Comparison of ENCODE assay signal across 26 mouse cellular contexts in genomic region chr19:46714234-46714633, GRCm38 (mm10). TPM values are rescaled to one million over a fixed set of nuclear protein-coding genes. Genes with fewer than 3 reads are reported as not detected.
"Had no signal": no experiment of that assay in that cellular context is flagged by ENCODE, and none has a peak within 500 bp of the region (broad histone marks: within the 10 kb centered on the region; RNA-seq: fewer than 3 reads in every experiment).

No protein-coding gene starts in this region.

- H3K9ac ChIP-seq: heart, embryonic 13.5 days; heart, embryonic 15.5 days; hindbrain, embryonic 13.5 days; hindbrain, embryonic 15.5 days; limb, embryonic 13.5 days; limb, embryonic 15.5 days; liver, embryonic 13.5 days; liver, embryonic 15.5 days had no signal

- H3K9me3 ChIP-seq: heart, embryonic 15.5 days; hindbrain, embryonic 15.5 days; limb, embryonic 15.5 days; liver, embryonic 13.5 days; liver, embryonic 15.5 days had no signal

- DNase-seq: gastrocnemius, postnatal 14 days; gastrocnemius, postnatal 36 days; heart, adult 11 months; heart, adult 2 months; heart, postnatal 14 days; heart, postnatal 36 days; kidney, adult 11 months; kidney, postnatal 14 days; layer of hippocampus, adult 9-11 months; layer of hippocampus, postnatal 36 days; left cerebral cortex, postnatal 4 days; liver, embryonic 13.5 days had no signal

- H3K4me2 ChIP-seq: heart, embryonic 11.5 days; heart, embryonic 13.5 days; heart, embryonic 15.5 days; hindbrain, embryonic 13.5 days; hindbrain, embryonic 15.5 days; limb, embryonic 13.5 days; limb, embryonic 15.5 days; liver, embryonic 13.5 days; liver, embryonic 15.5 days had no signal

- H3K4me3 ChIP-seq: heart, adult 2 months; heart, embryonic 13.5 days; heart, embryonic 15.5 days; hindbrain, embryonic 13.5 days; hindbrain, embryonic 15.5 days; limb, embryonic 13.5 days; limb, embryonic 15.5 days; liver, embryonic 13.5 days; liver, embryonic 15.5 days had no signal

- H3K27me3 ChIP-seq: heart, embryonic 13.5 days; heart, embryonic 15.5 days; hindbrain, embryonic 13.5 days; hindbrain, embryonic 15.5 days; limb, embryonic 13.5 days; limb, embryonic 15.5 days; liver, embryonic 13.5 days; liver, embryonic 15.5 days had no signal

- H3K4me1 ChIP-seq: heart, embryonic 13.5 days; heart, embryonic 15.5 days; hindbrain, embryonic 13.5 days; hindbrain, embryonic 15.5 days; limb, embryonic 13.5 days; limb, embryonic 15.5 days; liver, embryonic 13.5 days had no signal

- ATAC-seq: hindbrain, postnatal 0 days; intestine, embryonic 16.5 days had no signal

- H3K27ac ChIP-seq: heart, adult 2 months; heart, embryonic 13.5 days; heart, embryonic 15.5 days; hindbrain, embryonic 13.5 days; hindbrain, embryonic 15.5 days; hindbrain, postnatal 0 days; kidney, postnatal 0 days; limb, embryonic 13.5 days; limb, embryonic 15.5 days; liver, embryonic 13.5 days; liver, embryonic 15.5 days had no signal

RNA-seq across cellular contexts. Expression of gene Cyp17a1, which starts 41.3 kb away (rescaled TPM):
- polyA plus RNA-seq: hindbrain, embryonic 13.5 days; hindbrain, embryonic 15.5 days; hindbrain, postnatal 0 days; intestine, embryonic 14.5 days; kidney, embryonic 14.5 days; kidney, postnatal 0 days; limb, embryonic 11.5 days; liver, embryonic 13.5 days had no signal
